Mouse (Mus musculus): ENCODE measurements at regions not wholly inside any gene's neighbourhood (a gene's known extent, or its start where the extent isn't known, plus 50 kb on each side); places are given as distances from the start of the nearest gene placed in this dataset.

DNA sequence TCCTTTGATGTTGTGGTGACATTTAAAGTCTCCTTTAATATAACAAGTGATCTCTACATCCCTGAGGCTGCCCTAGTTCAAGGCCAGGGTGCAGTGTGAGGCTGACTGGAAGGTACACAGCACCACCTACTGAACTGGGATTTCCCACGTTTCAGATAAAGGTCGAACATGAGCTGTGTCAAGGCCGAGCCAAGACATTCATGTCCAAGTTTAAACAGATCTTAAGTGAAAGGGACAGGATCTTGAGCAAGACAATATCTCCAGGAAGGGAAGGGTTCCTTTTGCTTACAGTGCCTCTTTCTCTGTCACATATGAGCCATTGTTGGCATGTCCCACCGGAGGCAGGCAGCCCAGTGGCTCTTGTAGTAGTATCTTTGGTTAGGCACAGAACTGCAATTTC is 343.0 kb downstream of the Mctp2 start:
- no peak for TF ChIP-seq GATA1 (IDR thresholded peaks at IDR 0.05; ENCODE audit: borderline replicate concordance, low read length)
- no peak for TF ChIP-seq FLI1 (IDR thresholded peaks at IDR 0.05; ENCODE audit: low read length)
